Mouse (Mus musculus): ENCODE measurements around the gene Srprb. TPM values are rescaled to one million over a fixed set of nuclear protein-coding genes. Genes with fewer than 3 reads are reported as not detected.
A peak's percentile ranks its signal among the peaks of the same experiment; 100 is the strongest.
"Not testable (repeated sequence)": the region's sequence is repeated elsewhere in the genome, so short reads cannot be mapped to it uniquely, and the experiment has no call there.

Gene Srprb
- polyA plus RNA-seq, 1 experiment from 2014 or later = 49.5 TPM

GRCm38 (mm10) chr9:103155158-103155557 lies 46.8 kb downstream of the Srprb start:
- not testable (repeated sequence) for H3K4me1 ChIP-seq; H3K27me3 ChIP-seq; H3K4me2 ChIP-seq (replicated peaks); H3K9ac ChIP-seq; ATAC-seq (ENCODE audit: low FRiP score); H3K4me3 ChIP-seq; H3K9me3 ChIP-seq (replicated peaks); H3K27ac ChIP-seq
- peaks cover 12% of the 10 kb centered on the region; the same call in 1 of the 2 replicates for H3K36me3 ChIP-seq
- WGBS = 91% methylated on average over 7 of the region's 7 CpGs

- Histone ChIP-seq H3K9ac (no peak overlapping the region), H3K9me3 (replicated peaks) (no peaks in the 10 kb centered on the region), H3K27me3 (no peaks in the 10 kb centered on the region), H3K4me3 (no peak overlapping the region), H3K4me2 (replicated peaks) (no peak overlapping the region), H3K36me3 (peaks cover 13% of the 10 kb centered on the region; the same call in 1 of the 2 replicates), H3K4me1 (peaks cover 6% of the 10 kb centered on the region; the same call in 1 of the 2 replicates), H3K27ac (no peak overlapping the region)
- no peak for ATAC-seq (ENCODE audit: low FRiP score)
- WGBS = 91% methylated on average over 2 of the region's 2 CpGs
Measured at GRCm38 (mm10) chr9:103154568-103154967, 47.4 kb downstream of the Srprb start.

- H3K36me3 ChIP-seq = peaks cover 8% of the 10 kb centered on the region; the same call in 1 of the 2 replicates
- H3K4me1 ChIP-seq = peaks cover 11% of the 10 kb centered on the region
- no peaks in the 10 kb centered on the region for H3K9me3 ChIP-seq (replicated peaks)
- ATAC-seq (ENCODE audit: low FRiP score) = no peak
- WGBS = 72% methylated on average over 5 of the region's 5 CpGs
- H3K27ac ChIP-seq = no peak overlapping the region
- no peak overlapping the region for H3K4me3 ChIP-seq
- no peaks in the 10 kb centered on the region for H3K27me3 ChIP-seq
- no peak overlapping the region for H3K4me2 ChIP-seq (replicated peaks)
- no peak overlapping the region for H3K9ac ChIP-seq
Measured at GRCm38 (mm10) chr9:103153286-103153685, 48.7 kb downstream of the Srprb start.

- Histone ChIP-seq H3K9me3 (replicated peaks) (no peaks in the 10 kb centered on the region), H3K9ac (no peak overlapping the region), H3K27ac (no peak overlapping the region), H3K4me3 (no peak overlapping the region), H3K4me2 (replicated peaks) (no peak overlapping the region), H3K27me3 (no peaks in the 10 kb centered on the region), H3K4me1 (peaks cover 51% of the 10 kb centered on the region), H3K36me3 (peaks cover 11% of the 10 kb centered on the region; the same call in 1 of the 2 replicates)
- ATAC-seq (ENCODE audit: low FRiP score) = no peak
- WGBS = 91% methylated on average over 12 of the region's 12 CpGs
Measured at GRCm38 (mm10) chr9:103149074-103149799, 52.7 kb downstream of the Srprb start.

- ATAC-seq (ENCODE audit: low FRiP score) = peak; percentile 29
- H3K9me3 ChIP-seq (replicated peaks) = no peaks in the 10 kb centered on the region
- H3K27me3 ChIP-seq = no peaks in the 10 kb centered on the region
- H3K9ac ChIP-seq = no peak overlapping the region
- H3K4me1 ChIP-seq = peaks cover 58% of the 10 kb centered on the region
- no peak overlapping the region for H3K4me3 ChIP-seq
- WGBS = 31% methylated on average over 13 of the region's 13 CpGs
- H3K36me3 ChIP-seq = peaks cover 21% of the 10 kb centered on the region
- H3K27ac ChIP-seq = peak overlapping the region; percentile 87
- peak overlapping the region; percentile 34 for H3K4me2 ChIP-seq (replicated peaks)
Measured at GRCm38 (mm10) chr9:103147103-103147502, 54.8 kb downstream of the Srprb start.

- Histone ChIP-seq H3K27me3 (no peaks in the 10 kb centered on the region), H3K4me2 (replicated peaks) (peak overlapping the region; percentile 34), H3K4me3 (no peak overlapping the region), H3K4me1 (peaks cover 58% of the 10 kb centered on the region), H3K9ac (no peak overlapping the region), H3K27ac (peak overlapping the region; percentile 87), H3K9me3 (replicated peaks) (no peaks in the 10 kb centered on the region), H3K36me3 (peaks cover 24% of the 10 kb centered on the region)
- peak; percentile 86 for ATAC-seq (ENCODE audit: low FRiP score)
- WGBS = 21% methylated on average over 9 of the region's 9 CpGs
Measured at GRCm38 (mm10) chr9:103146703-103147102, 55.2 kb downstream of the Srprb start.

GRCm38 (mm10) chr9:103146257-103146656 lies 55.7 kb downstream of the Srprb start:
- Histone ChIP-seq H3K9me3 (replicated peaks) (no peaks in the 10 kb centered on the region), H3K36me3 (peaks cover 29% of the 10 kb centered on the region), H3K27ac (peak overlapping the region; percentile 87), H3K27me3 (no peaks in the 10 kb centered on the region), H3K4me1 (peaks cover 58% of the 10 kb centered on the region), H3K4me2 (replicated peaks) (peak overlapping the region; percentile 34; the same call in 1 of the 2 replicates), H3K4me3 (no peak overlapping the region), H3K9ac (no peak overlapping the region; the same call in 1 of the 2 replicates)
- WGBS = 59% methylated on average over 10 of the region's 10 CpGs
- ATAC-seq (ENCODE audit: low FRiP score) = peak; percentile 44

- Histone ChIP-seq H3K9ac (peak overlapping the region; percentile 38; the same call in 1 of the 2 replicates), H3K4me1 (peaks cover 59% of the 10 kb centered on the region), H3K4me3 (no peak overlapping the region), H3K4me2 (replicated peaks) (no peak overlapping the region), H3K9me3 (replicated peaks) (no peaks in the 10 kb centered on the region), H3K27ac (peak overlapping the region; percentile 87), H3K36me3 (peaks cover 29% of the 10 kb centered on the region), H3K27me3 (no peaks in the 10 kb centered on the region)
- no peak for ATAC-seq (ENCODE audit: low FRiP score)
- WGBS = 37% methylated on average over 5 of the region's 5 CpGs
Measured at GRCm38 (mm10) chr9:103145351-103145750, 56.6 kb downstream of the Srprb start.

- WGBS = 59% methylated on average over 4 of the region's 4 CpGs
- H3K9ac ChIP-seq = peak overlapping the region; percentile 27; the same call in 1 of the 2 replicates
- H3K9me3 ChIP-seq (replicated peaks) = no peaks in the 10 kb centered on the region
- H3K27ac ChIP-seq = peak overlapping the region; percentile 87
- no peak overlapping the region for H3K4me2 ChIP-seq (replicated peaks)
- H3K4me3 ChIP-seq = no peak overlapping the region
- no peak; the same call in 1 of the 2 replicates for ATAC-seq (ENCODE audit: low FRiP score)
- H3K27me3 ChIP-seq = no peaks in the 10 kb centered on the region
- peaks cover 71% of the 10 kb centered on the region for H3K4me1 ChIP-seq
- H3K36me3 ChIP-seq = peaks cover 25% of the 10 kb centered on the region
Measured at GRCm38 (mm10) chr9:103143881-103144280, 58.1 kb downstream of the Srprb start.

- WGBS = 93% methylated on average over 7 of the region's 7 CpGs
- ATAC-seq (ENCODE audit: low FRiP score) = no peak
- H3K4me1 ChIP-seq = peaks cover 67% of the 10 kb centered on the region
Measured at GRCm38 (mm10) chr9:103141266-103141665, 60.7 kb downstream of the Srprb start.

GRCm38 (mm10) chr9:103140384-103140783 lies 61.6 kb downstream of the Srprb start:
- H3K36me3 ChIP-seq = peaks cover 22% of the 10 kb centered on the region
- H3K4me3 ChIP-seq = no peak overlapping the region
- no peaks in the 10 kb centered on the region for H3K9me3 ChIP-seq (replicated peaks)
- H3K27ac ChIP-seq = no peak overlapping the region
- no peak overlapping the region for H3K9ac ChIP-seq
- peaks cover 63% of the 10 kb centered on the region for H3K4me1 ChIP-seq
- WGBS = 86% methylated on average over 6 of the region's 6 CpGs
- no peaks in the 10 kb centered on the region for H3K27me3 ChIP-seq
- no peak for ATAC-seq (ENCODE audit: low FRiP score)
- H3K4me2 ChIP-seq (replicated peaks) = no peak overlapping the region

More at GRCm38 (mm10) chr9:103141266-103141665, 60.7 kb downstream of the Srprb start:
- Histone ChIP-seq H3K27me3 (no peaks in the 10 kb centered on the region), H3K27ac (no peak overlapping the region), H3K36me3 (peaks cover 25% of the 10 kb centered on the region), H3K9ac (no peak overlapping the region), H3K9me3 (replicated peaks) (no peaks in the 10 kb centered on the region), H3K4me3 (no peak overlapping the region), H3K4me2 (replicated peaks) (no peak overlapping the region)

GRCm38 (mm10) chr9:103139481-103139880 lies 62.5 kb downstream of the Srprb start:
- peaks cover 22% of the 10 kb centered on the region for H3K36me3 ChIP-seq
- H3K9me3 ChIP-seq (replicated peaks) = no peaks in the 10 kb centered on the region
- no peak for ATAC-seq (ENCODE audit: low FRiP score)
- H3K27ac ChIP-seq = no peak overlapping the region
- 60% methylated on average over 6 of the region's 6 CpGs for WGBS
- peaks cover 60% of the 10 kb centered on the region for H3K4me1 ChIP-seq
- no peak overlapping the region for H3K4me3 ChIP-seq
- no peaks in the 10 kb centered on the region for H3K27me3 ChIP-seq
- no peak overlapping the region for H3K4me2 ChIP-seq (replicated peaks)
- no peak overlapping the region for H3K9ac ChIP-seq
